Mouse (Mus musculus) lung, postnatal 10 days (tissue): ENCODE data around the gene Apln.
A peak's percentile ranks its signal among the peaks of the same experiment; 100 is the strongest.

Source experiments
- DNase-seq: peaks from one replicate; pipeline ENCODE4 v3.0.0; 2021

Apln gene

DNA sequence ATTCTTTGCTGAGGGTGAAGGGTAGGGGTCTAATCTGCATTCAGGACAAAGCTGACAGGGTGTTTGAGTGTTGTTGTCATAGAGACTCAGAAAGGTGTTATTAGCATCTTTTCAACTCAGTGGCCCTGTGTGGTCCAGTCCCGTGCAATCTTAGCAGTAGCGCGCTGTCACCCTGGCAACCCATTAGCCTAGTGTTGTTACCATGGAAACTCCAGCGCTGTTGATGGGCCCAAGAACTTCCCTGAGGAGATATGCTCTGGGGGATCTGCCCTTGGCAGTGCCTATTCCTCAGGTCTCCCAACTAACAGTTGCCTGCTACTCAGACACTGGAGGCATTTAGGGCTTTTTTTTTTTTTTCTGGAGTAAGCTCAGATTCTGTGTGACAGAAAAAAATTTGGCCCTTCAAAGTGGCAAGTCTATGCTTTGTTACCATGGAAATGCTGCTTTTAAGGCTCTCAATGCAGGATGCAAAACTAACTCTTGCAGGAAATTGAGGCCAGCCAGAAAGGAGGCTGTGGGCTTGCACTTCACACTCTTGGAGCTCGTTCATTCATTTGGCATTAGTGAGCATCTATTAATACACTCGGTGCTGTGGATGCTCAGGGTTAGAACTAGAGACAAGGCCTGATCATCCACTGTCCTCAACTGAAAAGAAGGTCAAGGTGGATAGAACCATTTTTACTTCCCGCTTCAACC, 17.6 kb downstream of the Apln start:
- no peak for DNase-seq

DNA sequence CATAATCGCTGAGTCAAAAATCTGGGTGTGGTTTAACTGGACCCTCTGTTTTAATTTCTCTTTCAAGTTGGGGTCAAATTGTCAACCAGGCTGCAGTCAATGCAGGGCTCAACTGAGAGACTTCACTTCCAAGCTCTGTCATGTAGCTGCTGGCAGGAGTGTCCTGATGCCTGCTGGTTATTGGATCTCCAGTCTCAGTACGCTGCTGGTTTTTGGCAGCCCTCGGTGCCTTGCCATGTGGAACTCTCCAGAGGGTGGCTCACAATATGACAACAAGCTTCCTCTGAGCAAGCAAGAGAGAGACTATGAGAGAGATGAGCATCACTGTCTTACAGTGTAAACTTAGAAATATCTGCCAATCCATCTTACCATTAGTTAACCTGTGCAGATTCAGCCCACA, 23.0 kb downstream of the Apln start:
- DNase-seq = no peak

DNA sequence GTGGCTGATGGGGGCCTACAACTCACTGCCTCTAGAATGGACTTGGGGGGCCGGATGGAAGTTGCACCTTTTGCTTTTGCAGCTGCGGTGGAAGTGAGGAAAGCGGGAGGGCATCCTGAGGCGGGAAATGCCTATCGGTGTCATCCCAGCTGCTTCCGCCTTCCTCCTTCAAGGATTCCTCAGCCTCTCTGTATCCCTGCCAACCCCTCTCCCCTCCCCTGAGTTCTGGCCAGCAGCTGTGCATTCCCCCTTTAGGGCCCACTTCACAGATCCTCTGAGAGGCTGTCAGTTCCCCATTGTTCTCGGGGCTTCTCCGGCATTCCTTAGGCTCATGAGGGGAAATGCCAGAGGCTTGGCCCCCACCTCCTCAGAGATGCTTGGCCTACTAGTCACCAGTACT, 28.6 kb downstream of the Apln start:
- peak; percentile 22 for DNase-seq

DNA sequence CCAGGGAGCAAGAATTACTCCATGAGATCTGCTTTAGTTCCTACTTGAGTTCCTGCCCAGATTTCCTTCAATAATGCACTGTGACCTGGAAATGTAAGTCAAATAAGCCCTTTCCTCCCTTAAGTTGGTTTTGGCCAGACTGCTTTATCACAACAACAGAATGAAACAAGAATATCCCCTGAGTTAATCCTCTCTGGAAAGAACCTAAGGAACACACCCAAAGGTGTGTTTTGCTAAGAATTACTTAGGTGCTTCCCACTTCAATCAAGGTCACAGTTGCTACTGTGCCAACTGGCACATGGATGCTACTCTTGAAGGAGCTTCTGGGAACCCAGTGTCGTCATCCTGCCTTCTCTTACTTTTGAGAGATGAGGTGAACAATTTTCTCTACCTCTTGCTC, 29.9 kb downstream of the Apln start:
- no peak for DNase-seq

DNA sequence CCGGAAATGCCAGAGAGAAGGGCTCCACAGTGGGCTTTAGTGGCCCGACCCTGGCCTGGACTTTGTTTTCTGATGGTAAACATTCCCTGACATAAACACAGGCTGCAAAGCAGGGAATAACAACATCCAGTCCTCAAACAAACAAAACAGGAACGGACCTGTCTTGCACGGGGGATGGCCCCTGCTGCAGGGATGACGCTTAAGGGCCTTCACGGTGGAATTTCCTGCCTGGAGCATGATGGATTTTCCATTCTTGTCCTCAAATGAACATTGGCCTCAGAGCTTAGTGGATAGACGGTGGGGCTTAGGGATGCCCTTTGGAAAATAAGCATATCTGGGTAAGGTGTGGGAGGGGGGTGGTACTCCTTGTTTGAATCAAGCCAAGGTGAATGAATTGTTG, 33.5 kb downstream of the Apln start:
- peak; percentile 5 for DNase-seq

DNA sequence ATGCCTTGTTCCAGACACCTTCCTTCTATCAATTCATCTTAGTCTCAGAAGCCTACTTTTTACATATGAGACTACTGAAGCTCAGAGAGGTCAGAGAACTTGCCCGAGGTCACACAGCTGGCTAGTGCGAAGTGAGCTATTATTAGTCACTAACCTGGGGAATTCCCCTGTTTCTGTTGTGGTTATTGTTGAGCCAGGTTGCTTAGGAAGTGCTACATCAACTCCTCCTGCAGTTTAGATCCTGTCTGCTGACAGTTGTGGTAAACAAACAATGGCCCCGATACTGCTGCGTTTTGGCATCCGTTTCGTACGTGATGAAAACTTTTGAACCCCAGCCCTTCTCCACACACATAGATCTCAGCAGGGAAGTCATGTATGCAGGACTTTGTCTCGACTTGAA, 36.2 kb downstream of the Apln start:
- no peak for DNase-seq

DNA sequence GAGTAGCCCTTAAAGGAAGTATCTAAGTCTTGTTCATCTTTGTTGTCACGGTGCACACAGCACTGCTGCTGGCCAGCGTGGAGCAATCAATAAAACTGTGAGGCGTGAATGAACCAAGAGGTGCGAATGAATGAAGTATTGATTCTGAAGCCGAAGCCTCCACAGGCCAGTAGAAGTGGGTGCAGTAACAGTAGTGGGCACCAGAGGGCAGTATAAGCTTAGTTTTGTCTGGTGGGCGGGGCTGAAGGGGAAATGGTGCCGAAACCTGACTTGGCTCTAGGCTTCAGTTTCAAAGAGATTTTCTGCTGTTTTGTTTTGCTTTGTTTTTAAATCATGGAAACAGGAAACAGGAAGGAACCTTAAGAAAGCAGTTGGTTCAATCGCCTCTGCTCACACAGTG, 42.0 kb downstream of the Apln start:
- DNase-seq = peak; percentile 78

DNA sequence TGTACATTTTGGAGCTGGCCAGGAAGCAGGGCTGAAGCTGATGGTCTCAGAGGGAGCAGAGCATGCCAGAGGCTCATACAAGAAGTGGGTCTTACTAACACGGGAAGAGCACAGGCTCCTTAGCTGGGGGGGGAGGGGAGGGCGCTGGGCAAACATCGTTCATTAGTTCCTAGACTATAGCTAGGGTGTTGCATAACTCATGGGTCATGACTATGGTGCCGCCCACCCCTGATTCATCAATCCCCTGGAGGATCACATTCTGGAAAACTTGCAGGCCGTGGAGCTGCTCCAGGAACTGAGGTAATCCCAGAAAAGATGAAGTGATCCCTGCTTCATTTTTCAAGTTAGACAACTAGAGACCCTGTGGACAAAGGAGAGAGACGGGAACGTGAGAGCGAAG, 46.6 kb downstream of the Apln start:
- DNase-seq = no peak

DNA sequence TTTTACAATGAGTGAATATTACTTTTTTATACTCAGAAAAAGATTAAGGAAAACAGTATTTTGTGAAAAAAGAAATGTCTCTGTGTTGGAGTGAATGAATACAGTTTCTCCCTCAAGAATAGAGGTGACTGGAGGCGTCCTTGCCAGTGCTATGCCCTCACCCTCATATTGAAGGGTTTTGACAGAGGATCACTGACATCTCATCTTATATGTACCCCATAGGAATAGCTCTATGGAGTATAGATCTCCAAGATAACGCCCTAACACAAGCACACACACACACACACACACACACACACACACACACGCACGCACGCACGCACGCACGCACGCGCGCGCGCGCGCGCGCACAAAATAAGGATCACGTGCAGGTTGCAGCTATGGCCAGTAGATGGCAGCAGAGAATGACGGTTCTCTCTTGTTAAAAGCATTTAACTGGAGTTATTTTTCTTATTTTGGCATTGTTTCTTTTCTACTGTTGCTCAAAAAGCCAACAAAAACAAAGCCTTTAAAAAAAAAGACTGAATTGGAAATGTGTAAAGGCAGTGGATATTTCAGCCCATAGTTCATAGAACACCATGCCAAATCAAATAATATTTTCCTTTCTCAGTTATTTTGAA, 49.5 kb downstream of the Apln start:
- DNase-seq = peak; percentile 74

DNA sequence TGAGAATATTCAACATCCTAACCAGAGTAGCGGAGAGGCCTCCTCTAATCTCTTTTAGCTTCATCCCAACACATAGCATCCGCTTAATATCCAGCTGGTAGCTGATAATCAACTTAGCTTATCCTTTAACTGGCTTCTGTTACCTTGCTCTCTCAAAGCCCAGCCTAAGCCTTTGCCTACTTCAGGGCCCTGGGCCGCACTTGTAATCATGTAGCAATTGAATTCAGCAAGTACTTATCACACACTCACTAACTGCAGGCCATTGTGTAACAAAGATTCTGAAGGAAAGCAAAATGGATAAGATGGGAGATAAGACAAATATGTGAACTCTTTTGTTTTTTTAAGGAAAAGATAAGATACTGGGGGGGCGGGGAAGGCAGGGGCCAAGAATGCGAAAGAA, 57.6 kb downstream of the Apln start:
- no peak for DNase-seq

DNA sequence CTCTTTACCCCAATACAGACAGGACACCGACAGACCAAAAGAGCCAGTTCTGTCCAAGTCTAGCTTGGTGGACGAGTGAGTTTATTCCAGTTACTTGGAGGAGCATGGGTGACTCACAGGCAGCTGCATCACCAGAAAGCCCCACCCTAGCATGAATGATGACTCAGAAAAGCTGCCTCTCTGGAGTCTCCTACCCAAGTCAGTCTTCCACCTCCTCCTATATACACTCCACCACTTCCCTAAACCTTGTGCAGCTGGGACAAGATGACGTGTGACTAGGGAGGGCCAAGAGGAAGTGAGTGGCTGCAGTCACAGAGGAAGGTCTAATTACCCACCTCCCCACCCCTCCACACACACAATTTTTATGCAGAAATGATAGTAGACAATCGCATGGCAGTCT, 58.1 kb downstream of the Apln start:
- no peak for DNase-seq
